Mouse (Mus musculus): ENCODE data around the gene Krt75. TPM values are rescaled to one million over a fixed set of nuclear protein-coding genes. Genes with fewer than 3 reads are reported as not detected.

Krt75 gene
- 0.10 TPM in 1 of 2 replicates, not detected in the other for polyA plus RNA-seq (2015; fragmentation: Nextera tagmentation; extraction: Ambion mirVana)

DNA sequence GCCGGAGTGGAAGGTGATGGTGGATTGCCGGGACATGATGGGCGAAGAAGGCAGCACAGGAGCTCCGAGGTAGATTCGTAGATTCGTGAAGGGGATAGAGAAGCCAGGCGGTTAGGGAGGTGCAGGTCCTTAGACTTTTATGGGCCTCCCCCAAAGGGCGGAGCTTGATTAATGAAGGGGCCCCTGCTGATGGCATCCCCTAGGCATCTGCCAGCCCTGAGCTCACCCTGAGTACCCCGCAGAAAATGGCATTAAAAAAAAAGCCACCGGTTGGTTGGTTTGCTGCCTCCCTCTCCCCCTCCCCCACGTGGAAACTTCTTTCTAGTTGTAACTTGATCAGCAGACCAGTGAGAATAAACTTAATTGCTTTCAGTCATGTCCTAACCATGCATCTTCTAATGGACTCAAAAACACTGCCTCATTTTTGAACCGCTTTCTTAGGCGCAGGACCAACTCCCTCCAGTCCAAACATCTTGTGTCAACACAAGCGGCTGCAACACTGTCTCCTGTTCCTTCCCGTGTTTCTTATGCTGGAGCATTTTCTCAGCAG is at the start of gene Krt75:
Gene Krt75, minus strand, starts transcription at position 109 of the 550 bp plus-strand sequence.
- Histone ChIP-seq H3K4me2 (ENCODE audit: low read length) (no peak within 1 kb of the TSS), H3K9me3 (ENCODE audit: control insufficient read depth, low read length) (no peaks in the 10 kb centered on the region), H3K4me3 (replicated peaks; ENCODE audit: low read length) (no peak within 1 kb of the TSS), H3K4me1 (replicated peaks; ENCODE audit: control insufficient read depth, insufficient read depth, low read length) (no peaks in the 10 kb centered on the region), H3K9ac (replicated peaks; ENCODE audit: low read depth, low read length) (no peak within 1 kb of the TSS), H3K27me3 (replicated peaks; ENCODE audit: control insufficient read depth, insufficient read depth, low read length) (no peaks in the 10 kb centered on the region), H3K27ac (ENCODE audit: low read length) (no peak within 1 kb of the TSS), H3K36me3 (ENCODE audit: control insufficient read depth, insufficient read depth) (no peaks in the 10 kb centered on the region)
- 70% methylated on average over 15 of the region's 15 CpGs for WGBS
- ATAC-seq, result no peak

DNA sequence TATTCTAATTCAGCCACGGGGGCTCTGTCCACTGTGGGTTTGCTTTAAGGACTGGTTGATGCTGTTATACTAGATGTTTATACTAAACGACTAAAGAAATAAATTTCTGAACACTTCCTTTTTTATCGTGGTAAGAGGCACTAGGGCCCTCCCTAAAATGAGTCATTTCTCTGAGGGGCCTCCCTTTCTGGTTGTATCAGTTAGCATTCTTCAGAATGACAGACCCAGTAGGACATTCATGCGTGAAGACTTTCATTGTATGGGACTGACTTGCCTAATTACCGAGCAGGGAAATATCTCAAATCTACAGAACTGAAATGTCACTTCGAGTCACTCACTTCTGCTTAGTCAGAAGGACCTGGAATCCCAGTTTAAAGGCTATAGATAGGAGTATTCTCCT is 25.4 kb upstream of the Krt75 start:
- no peak overlapping the region for H3K4me2 ChIP-seq (ENCODE audit: low read length)
- H3K4me1 ChIP-seq (replicated peaks; ENCODE audit: control insufficient read depth, insufficient read depth, low read length), result no peaks in the 10 kb centered on the region
- 61% methylated on average over 6 of the region's 6 CpGs for WGBS
- H3K4me3 ChIP-seq (replicated peaks; ENCODE audit: low read length), result no peak overlapping the region
- no peak for ATAC-seq
- no peaks in the 10 kb centered on the region for H3K9me3 ChIP-seq (ENCODE audit: control insufficient read depth, low read length)
- H3K27ac ChIP-seq (ENCODE audit: low read length), result no peak overlapping the region
- H3K9ac ChIP-seq (replicated peaks; ENCODE audit: low read depth, low read length), result no peak overlapping the region
- no peaks in the 10 kb centered on the region for H3K27me3 ChIP-seq (replicated peaks; ENCODE audit: control insufficient read depth, insufficient read depth, low read length)
- no peaks in the 10 kb centered on the region for H3K36me3 ChIP-seq (ENCODE audit: control insufficient read depth, insufficient read depth)

DNA sequence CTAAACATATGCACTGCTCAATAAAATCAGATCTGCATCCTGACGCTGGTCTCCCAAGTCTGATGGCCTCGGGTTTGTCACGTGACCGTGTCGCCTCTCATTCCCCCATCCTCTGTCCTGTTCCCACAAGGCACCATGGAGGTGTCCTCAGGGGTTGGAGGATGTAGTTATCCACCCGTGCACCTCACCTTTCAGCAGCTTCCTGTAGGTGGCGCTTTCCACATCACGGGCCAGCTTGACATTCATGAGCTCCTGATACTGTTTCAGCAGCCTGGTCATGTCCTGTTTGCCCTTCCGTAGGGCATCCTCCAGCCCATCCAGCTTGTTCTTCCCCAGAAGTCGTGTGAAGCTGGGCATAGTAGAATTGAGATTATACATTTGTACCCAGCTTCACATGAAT is 14.5 kb upstream of the Krt75 start:
- no peaks in the 10 kb centered on the region for H3K4me1 ChIP-seq (replicated peaks; ENCODE audit: control insufficient read depth, insufficient read depth, low read length)
- no peak overlapping the region for H3K4me3 ChIP-seq (replicated peaks; ENCODE audit: low read length)
- no peak for ATAC-seq
- H3K27ac ChIP-seq (ENCODE audit: low read length), result no peak overlapping the region
- H3K9ac ChIP-seq (replicated peaks; ENCODE audit: low read depth, low read length), result no peak overlapping the region
- no peak overlapping the region for H3K4me2 ChIP-seq (ENCODE audit: low read length)
- H3K36me3 ChIP-seq (ENCODE audit: control insufficient read depth, insufficient read depth), result no peaks in the 10 kb centered on the region
- 80% methylated on average over 10 of the region's 10 CpGs for WGBS
- no peaks in the 10 kb centered on the region for H3K9me3 ChIP-seq (ENCODE audit: control insufficient read depth, low read length)
- H3K27me3 ChIP-seq (replicated peaks; ENCODE audit: control insufficient read depth, insufficient read depth, low read length), result no peaks in the 10 kb centered on the region

DNA sequence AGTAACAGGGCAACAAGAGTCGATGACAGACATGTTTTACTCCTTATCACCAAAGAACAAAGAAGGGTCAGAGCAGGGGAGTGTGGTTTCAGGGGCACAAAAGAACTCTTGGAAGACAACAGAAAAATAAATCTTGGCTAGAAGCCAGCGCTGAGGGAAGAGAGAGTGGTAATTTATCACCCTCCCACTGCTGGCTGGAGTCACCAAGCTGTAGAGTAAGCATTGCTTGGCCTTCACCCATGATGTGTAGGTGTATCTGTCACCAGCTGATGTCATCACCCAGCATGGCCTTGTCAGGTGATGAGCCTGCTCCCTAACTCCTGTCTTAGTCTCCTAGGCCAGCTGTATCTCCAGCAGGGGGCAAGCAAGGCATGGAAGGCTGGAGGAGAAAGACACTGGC is 10.8 kb upstream of the Krt75 start:
- no peaks in the 10 kb centered on the region for H3K36me3 ChIP-seq (ENCODE audit: control insufficient read depth, insufficient read depth)
- ATAC-seq, result no peak
- H3K4me1 ChIP-seq (replicated peaks; ENCODE audit: control insufficient read depth, insufficient read depth, low read length), result no peaks in the 10 kb centered on the region
- no peaks in the 10 kb centered on the region for H3K9me3 ChIP-seq (ENCODE audit: control insufficient read depth, low read length)
- H3K4me3 ChIP-seq (replicated peaks; ENCODE audit: low read length), result no peak overlapping the region
- H3K27me3 ChIP-seq (replicated peaks; ENCODE audit: control insufficient read depth, insufficient read depth, low read length), result no peaks in the 10 kb centered on the region
- 50% methylated on average over 2 of the region's 2 CpGs for WGBS
- H3K9ac ChIP-seq (replicated peaks; ENCODE audit: low read depth, low read length), result no peak overlapping the region
- no peak overlapping the region for H3K27ac ChIP-seq (ENCODE audit: low read length)
- H3K4me2 ChIP-seq (ENCODE audit: low read length), result no peak overlapping the region

DNA sequence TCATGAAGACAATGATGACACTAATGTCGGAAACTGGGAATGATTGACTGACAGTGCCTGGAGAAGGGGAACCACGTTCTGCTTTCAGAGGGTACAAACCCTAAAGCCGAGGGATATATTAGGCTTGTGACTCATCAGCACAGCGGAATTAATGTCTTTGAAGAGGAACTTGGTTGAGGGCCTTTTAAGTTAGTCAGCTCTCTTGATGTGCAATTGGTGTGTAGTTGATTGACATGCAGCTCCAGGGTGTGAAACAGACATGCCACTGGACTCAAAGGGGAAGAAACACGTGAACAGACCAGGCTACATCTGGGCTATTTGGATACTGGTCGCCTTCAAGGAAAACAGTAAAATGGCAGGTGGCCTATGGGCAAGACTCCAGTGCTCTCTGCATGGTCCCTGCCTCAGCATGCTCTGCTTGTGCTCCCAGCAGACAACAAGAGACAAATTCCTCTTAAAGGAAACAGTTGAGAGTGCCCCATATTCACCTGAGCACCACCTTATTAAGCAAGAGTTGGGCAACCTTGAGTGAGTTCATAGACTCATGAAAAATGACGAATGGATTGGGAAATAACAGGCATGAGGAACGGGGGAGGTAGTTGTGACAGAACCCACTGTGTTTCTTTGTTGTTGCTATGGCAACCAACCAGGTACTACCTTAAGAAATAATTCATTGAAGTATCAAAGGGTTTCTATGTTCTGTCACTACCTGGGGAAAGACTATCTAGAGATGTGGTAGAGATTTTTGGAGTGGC is 9.7 kb upstream of the Krt75 start:
- H3K9ac ChIP-seq (replicated peaks; ENCODE audit: low read depth, low read length), result no peak overlapping the region
- H3K4me1 ChIP-seq (replicated peaks; ENCODE audit: control insufficient read depth, insufficient read depth, low read length), result no peaks in the 10 kb centered on the region
- no peaks in the 10 kb centered on the region for H3K36me3 ChIP-seq (ENCODE audit: control insufficient read depth, insufficient read depth)
- WGBS, result 80% methylated on average over 8 of the region's 8 CpGs
- ATAC-seq, result no peak
- no peaks in the 10 kb centered on the region for H3K27me3 ChIP-seq (replicated peaks; ENCODE audit: control insufficient read depth, insufficient read depth, low read length)
- no peaks in the 10 kb centered on the region for H3K9me3 ChIP-seq (ENCODE audit: control insufficient read depth, low read length)
- H3K27ac ChIP-seq (ENCODE audit: low read length), result no peak overlapping the region
- H3K4me2 ChIP-seq (ENCODE audit: low read length), result no peak overlapping the region
- H3K4me3 ChIP-seq (replicated peaks; ENCODE audit: low read length), result no peak overlapping the region

DNA sequence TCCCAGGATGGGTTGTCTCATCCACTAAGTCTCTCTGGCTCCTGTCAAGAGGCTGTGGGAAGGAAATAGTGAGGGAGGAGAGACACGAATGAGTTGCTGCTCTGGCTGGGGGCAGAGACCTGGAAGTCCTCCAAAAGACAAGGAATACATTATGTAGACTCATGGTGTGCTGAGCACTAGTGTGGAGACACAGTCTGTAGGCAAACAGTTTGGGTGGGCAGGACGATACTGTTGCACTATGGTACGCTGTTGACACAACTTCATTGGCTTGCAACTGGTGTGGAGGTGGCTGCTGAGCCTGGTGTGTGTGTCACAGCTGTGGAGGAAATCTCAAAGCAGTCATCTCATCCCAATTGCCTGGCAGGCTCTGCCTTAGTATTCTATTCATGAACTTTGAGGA is 8.0 kb upstream of the Krt75 start:
- Histone ChIP-seq H3K4me2 (ENCODE audit: low read length) (no peak overlapping the region), H3K36me3 (ENCODE audit: control insufficient read depth, insufficient read depth) (no peaks in the 10 kb centered on the region), H3K9ac (replicated peaks; ENCODE audit: low read depth, low read length) (no peak overlapping the region), H3K27me3 (replicated peaks; ENCODE audit: control insufficient read depth, insufficient read depth, low read length) (no peaks in the 10 kb centered on the region), H3K9me3 (ENCODE audit: control insufficient read depth, low read length) (no peaks in the 10 kb centered on the region), H3K4me3 (replicated peaks; ENCODE audit: low read length) (no peak overlapping the region), H3K4me1 (replicated peaks; ENCODE audit: control insufficient read depth, insufficient read depth, low read length) (no peaks in the 10 kb centered on the region), H3K27ac (ENCODE audit: low read length) (no peak overlapping the region)
- no peak for ATAC-seq
- 84% methylated on average over 3 of the region's 3 CpGs for WGBS

DNA sequence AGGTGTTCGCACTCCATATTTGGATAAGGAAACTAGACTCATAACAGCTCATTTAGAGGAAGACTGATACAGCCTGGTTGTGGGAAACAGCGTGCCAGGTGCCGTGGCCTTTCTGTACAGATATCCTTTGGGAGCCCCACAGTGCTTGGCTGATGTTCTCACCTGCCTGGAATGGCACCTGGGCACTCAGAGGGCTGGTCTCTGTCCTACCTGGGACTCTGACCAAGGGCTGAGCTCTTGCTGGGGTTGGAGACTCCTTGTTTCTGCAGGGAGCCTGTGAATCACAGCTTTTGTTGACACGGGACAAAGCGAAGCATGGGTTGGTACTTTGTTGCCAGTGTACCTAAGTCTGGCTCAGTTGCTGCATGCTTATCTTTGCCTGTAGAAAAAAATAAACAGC is 1.8 kb upstream of the Krt75 start:
- no peak for ATAC-seq
- H3K4me3 ChIP-seq (replicated peaks; ENCODE audit: low read length), result no peak overlapping the region
- no peak overlapping the region for H3K9ac ChIP-seq (replicated peaks; ENCODE audit: low read depth, low read length)
- 92% methylated on average over 5 of the region's 5 CpGs for WGBS
- H3K27ac ChIP-seq (ENCODE audit: low read length), result no peak overlapping the region
- H3K36me3 ChIP-seq (ENCODE audit: control insufficient read depth, insufficient read depth), result no peaks in the 10 kb centered on the region
- no peaks in the 10 kb centered on the region for H3K9me3 ChIP-seq (ENCODE audit: control insufficient read depth, low read length)
- H3K4me2 ChIP-seq (ENCODE audit: low read length), result no peak overlapping the region
- no peaks in the 10 kb centered on the region for H3K4me1 ChIP-seq (replicated peaks; ENCODE audit: control insufficient read depth, insufficient read depth, low read length)
- no peaks in the 10 kb centered on the region for H3K27me3 ChIP-seq (replicated peaks; ENCODE audit: control insufficient read depth, insufficient read depth, low read length)

DNA sequence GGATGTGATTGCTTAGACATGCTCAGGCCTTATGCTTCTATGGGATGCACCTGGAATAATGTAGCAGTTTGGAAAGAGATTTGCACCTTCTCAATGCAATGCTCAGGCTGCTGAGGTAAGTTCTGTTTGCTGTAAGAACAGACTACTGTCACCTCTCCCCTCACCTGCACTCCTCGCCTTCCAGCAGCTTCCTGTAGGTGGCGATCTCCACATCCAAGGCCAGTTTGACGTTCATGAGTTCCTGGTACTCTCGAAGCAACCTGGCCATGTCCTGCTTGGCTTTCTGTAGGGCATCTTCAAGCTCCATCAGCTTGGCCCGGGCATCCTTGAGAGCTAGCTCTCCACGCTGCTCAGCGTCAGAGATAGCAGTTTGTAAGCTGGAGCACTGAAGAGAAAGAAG is 5.9 kb downstream of the Krt75 start:
- ATAC-seq, result no peak
- Histone ChIP-seq H3K36me3 (ENCODE audit: control insufficient read depth, insufficient read depth) (no peaks in the 10 kb centered on the region), H3K9ac (replicated peaks; ENCODE audit: low read depth, low read length) (no peak overlapping the region), H3K4me3 (replicated peaks; ENCODE audit: low read length) (no peak overlapping the region), H3K4me2 (ENCODE audit: low read length) (no peak overlapping the region), H3K27ac (ENCODE audit: low read length) (no peak overlapping the region), H3K4me1 (replicated peaks; ENCODE audit: control insufficient read depth, insufficient read depth, low read length) (no peaks in the 10 kb centered on the region), H3K27me3 (replicated peaks; ENCODE audit: control insufficient read depth, insufficient read depth, low read length) (no peaks in the 10 kb centered on the region), H3K9me3 (ENCODE audit: control insufficient read depth, low read length) (no peaks in the 10 kb centered on the region)
- WGBS, result 45% methylated on average over 7 of the region's 7 CpGs

DNA sequence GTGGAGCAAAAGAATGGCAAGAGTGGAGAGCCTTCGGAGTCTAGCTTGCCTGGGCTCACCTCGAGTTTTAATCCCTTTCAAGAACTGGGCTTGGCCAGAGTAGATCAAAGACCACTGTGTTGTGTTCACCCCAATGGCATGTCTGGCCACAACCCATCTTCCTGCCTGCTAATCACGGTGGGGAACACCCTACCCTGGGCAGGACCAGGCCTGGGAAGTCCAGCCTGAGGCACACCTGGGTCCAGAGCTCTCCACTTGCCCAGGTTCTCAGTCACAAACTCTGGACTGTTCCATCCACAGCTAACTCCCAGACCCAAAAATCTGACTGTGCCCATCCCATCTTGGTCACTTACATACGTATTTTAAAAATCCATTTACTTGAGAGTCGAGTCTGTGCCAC is 10.9 kb downstream of the Krt75 start, which contains the start of gene Krt90:
Gene Krt90, minus strand, starts transcription at position 101 of the 400 bp plus-strand sequence.
- Histone ChIP-seq H3K9ac (replicated peaks; ENCODE audit: low read depth, low read length) (no peak within 1 kb of the TSS), H3K27me3 (replicated peaks; ENCODE audit: control insufficient read depth, insufficient read depth, low read length) (no peaks in the 10 kb centered on the region), H3K4me3 (replicated peaks; ENCODE audit: low read length) (no peak within 1 kb of the TSS), H3K4me2 (ENCODE audit: low read length) (no peak within 1 kb of the TSS), H3K27ac (ENCODE audit: low read length) (no peak within 1 kb of the TSS), H3K4me1 (replicated peaks; ENCODE audit: control insufficient read depth, insufficient read depth, low read length) (0 out of 2 replicates have a peak, but pooled peaks cover 2% of the 10 kb centered on the region), H3K9me3 (ENCODE audit: control insufficient read depth, low read length) (no peaks in the 10 kb centered on the region), H3K36me3 (ENCODE audit: control insufficient read depth, insufficient read depth) (no peaks in the 10 kb centered on the region)
- ATAC-seq, result no peak
- WGBS, result 70% methylated on average over 5 of the region's 5 CpGs

All from forebrain, embryonic 16.5 days (tissue).